Mouse (Mus musculus) G1E (cell line): ENCODE measurements around the gene Plekhh1.

ENCODE experiments used
- CTCF ChIP-seq: IDR thresholded peaks from 2 replicates; pipeline ENCODE4 v1.5.1; 2012; ENCODE audit warnings: low read depth, low read length, inconsistent platforms, mixed read lengths
- GATA1 ChIP-seq: IDR thresholded peaks from 2 replicates; pipeline ENCODE4 v1.6.1; 2012; ENCODE audit warnings: borderline replicate concordance, low read length, inconsistent platforms, mixed read lengths
- GATA2 ChIP-seq: IDR thresholded peaks from 2 replicates; pipeline ENCODE4 v1.6.1; 2012; ENCODE audit warnings: low read depth, low read length, inconsistent platforms, borderline replicate concordance
- POLR2AphosphoS5 ChIP-seq: IDR thresholded peaks from 2 replicates; pipeline ENCODE4 v1.6.1; 2012; ENCODE audit warnings: low read depth, low read length, inconsistent platforms; ENCODE audit not compliant: insufficient replicate concordance
- TAL1 ChIP-seq: conservative IDR thresholded peaks from 2 replicates; pipeline ENCODE4 v1.6.1; 2012; ENCODE audit warnings: low read depth, low read length, inconsistent platforms, mixed read lengths

DNA sequence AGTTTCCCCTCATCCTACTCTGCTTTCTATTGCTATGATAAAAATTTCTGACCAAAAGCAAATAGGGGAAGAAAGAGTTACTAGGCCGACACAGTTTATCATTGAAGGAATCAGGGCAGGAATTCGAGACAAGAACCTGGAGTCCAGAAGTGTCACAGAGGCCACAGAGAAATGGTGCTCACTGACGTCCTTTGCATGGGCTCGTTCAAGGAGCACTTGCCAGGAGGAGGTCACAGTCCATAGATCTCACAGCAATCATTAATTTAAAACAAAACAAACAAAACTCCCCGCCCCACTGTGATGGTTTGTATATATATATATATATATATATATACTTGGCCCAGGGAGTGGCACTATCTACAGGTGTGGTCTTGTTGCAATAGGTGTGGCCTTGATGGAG, 76.3 kb downstream of the Plekhh1 start:
- no peak for TF ChIP-seq GATA1
- no peak for TF ChIP-seq CTCF
- TF ChIP-seq POLR2AphosphoS5, result no peak
- no peak for TF ChIP-seq TAL1
- TF ChIP-seq GATA2, result no peak
